Mouse (Mus musculus): ENCODE data around the gene Tuba1b. TPM values are rescaled to one million over a fixed set of nuclear protein-coding genes. Genes with fewer than 3 reads are reported as not detected.
"Not testable (repeated sequence)": the region's sequence is repeated elsewhere in the genome, so short reads cannot be mapped to it uniquely, and the experiment has no call there.

The Tuba1b gene
- polyA plus RNA-seq, 1 experiment from 2014 or later, result 1,967 TPM

DNA sequence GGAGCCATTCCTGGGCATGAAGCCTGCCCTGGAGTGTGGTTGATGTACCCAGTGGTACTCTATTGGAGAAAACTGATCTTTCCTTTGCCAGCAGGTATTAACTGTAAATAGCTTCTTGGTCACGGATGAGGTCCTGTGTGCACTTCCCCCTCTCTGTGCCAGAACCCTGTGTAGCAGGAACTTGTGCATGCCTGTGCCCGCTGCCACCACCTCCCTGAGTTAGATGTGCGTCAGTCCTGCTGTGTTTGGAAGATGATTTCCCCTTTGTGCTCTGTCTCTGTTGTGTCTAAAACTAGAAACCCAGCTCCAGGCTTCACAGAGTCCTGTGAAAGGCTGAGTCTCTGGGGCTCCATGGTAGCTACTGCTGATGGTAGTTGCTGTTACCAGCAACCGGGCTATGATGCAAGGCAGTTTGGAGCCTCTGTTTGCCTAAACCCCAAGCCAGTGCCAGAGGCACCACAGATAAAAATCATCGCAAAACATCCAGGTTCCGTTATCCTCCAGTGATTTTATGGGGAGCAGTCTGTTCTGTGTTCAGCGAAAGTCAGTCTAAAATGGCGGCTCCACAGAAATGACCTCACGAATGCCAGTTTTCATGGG lies 38.8 kb upstream of the Tuba1b start:
- Histone ChIP-seq H3K9me3 (ENCODE audit: control insufficient read depth, low read length) (no peaks in the 10 kb centered on the region), H3K9ac (ENCODE audit: low read length) (no peak overlapping the region), H3K27me3 (ENCODE audit: control insufficient read depth, insufficient read depth, low read length) (no peaks in the 10 kb centered on the region), H3K36me3 (ENCODE audit: control insufficient read depth, insufficient read depth, low read length) (no peaks in the 10 kb centered on the region), H3K4me3 (ENCODE audit: low read depth, low read length) (no peak overlapping the region), H3K4me1 (ENCODE audit: control insufficient read depth, insufficient read depth, low read length) (peaks cover 42% of the 10 kb centered on the region), H3K4me2 (ENCODE audit: low read depth) (no peak overlapping the region), H3K27ac (ENCODE audit: low read depth, low read length) (peak overlapping the region; percentile 69)
- DNase-seq (ENCODE audit: low spot score) (no peak), ATAC-seq (ENCODE audit: insufficient read depth, low FRiP score, low TSS enrichment) (no peak)
- WGBS, result 83% methylated on average over 9 of the region's 9 CpGs

DNA sequence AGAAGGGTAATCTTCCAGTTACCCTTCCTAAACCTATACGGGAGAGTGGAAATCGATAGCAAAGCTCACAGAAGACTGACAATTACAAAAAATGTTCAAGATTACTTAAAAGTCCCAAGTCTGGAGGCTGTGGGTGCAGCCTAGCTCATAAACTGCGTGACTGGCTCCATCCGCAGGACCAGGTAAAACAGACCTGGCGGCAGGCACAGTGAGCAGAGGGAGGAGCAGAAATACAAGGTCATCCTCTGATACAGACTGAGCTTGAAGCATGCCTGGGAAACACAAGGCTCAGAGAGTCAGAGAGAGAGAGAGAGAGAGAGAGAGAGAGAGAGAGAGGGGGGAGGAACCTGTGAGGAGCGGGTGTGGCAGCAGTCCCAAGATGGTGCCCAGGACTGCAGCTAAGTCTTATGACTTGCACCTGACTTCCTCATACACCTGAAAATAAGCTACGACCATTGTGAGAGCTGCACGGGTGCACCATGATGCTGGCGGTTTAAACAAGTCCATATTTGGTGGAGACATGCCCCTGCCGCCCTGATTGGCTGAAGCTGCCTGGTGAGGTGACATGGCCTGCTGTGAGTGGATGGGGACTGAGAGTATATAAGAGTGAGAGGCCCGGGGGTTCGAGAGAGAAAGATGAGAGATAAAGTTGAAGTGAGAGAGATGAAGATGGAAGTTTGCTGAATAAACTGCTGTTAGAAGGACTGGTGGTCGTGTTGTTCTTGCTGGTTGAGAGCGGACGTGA lies 37.4 kb upstream of the Tuba1b start:
- not testable (repeated sequence) for H3K27me3 ChIP-seq (ENCODE audit: control insufficient read depth, insufficient read depth, low read length); DNase-seq (ENCODE audit: low spot score); ATAC-seq (ENCODE audit: insufficient read depth, low FRiP score, low TSS enrichment); H3K36me3 ChIP-seq (ENCODE audit: control insufficient read depth, insufficient read depth, low read length); H3K4me3 ChIP-seq (ENCODE audit: low read depth, low read length); H3K9me3 ChIP-seq (ENCODE audit: control insufficient read depth, low read length)
- Histone ChIP-seq H3K9ac (ENCODE audit: low read length) (peak overlapping the region; percentile 41), H3K4me1 (ENCODE audit: control insufficient read depth, insufficient read depth, low read length) (peaks cover 33% of the 10 kb centered on the region), H3K27ac (ENCODE audit: low read depth, low read length) (peak overlapping the region; percentile 94), H3K4me2 (ENCODE audit: low read depth) (peak overlapping the region; percentile 15; the same call in 1 of the 2 replicates)
- 73% methylated on average over 15 of the region's 15 CpGs for WGBS

DNA sequence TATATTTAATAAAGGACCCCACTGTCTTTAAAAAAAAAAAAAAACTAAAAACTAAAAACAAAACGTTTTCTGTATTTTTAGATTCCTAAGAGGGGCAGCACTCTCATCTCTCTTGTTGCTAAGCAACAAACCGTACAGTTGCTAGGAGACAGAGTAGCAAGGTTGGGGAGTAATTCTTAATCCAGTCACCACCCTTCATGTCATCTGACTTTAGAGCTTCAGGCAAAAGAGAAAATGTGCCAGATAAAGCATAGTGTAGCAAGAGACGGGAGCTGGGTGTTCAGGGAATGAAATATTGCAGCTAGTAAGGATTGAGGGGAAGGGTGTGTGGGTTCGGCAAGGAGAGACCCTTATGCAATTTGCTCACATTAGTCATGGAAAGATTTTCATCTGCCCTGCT lies 36.7 kb upstream of the Tuba1b start:
- DNase-seq (ENCODE audit: low spot score) (no peak), ATAC-seq (ENCODE audit: insufficient read depth, low FRiP score, low TSS enrichment) (peak; percentile 39; the same call in 1 of the 2 replicates)
- H3K4me2 ChIP-seq (ENCODE audit: low read depth), result peak overlapping the region; percentile 15; the same call in 1 of the 2 replicates
- peaks cover 33% of the 10 kb centered on the region for H3K4me1 ChIP-seq (ENCODE audit: control insufficient read depth, insufficient read depth, low read length)
- WGBS, result 31% methylated on average over 4 of the region's 4 CpGs
- H3K36me3 ChIP-seq (ENCODE audit: control insufficient read depth, insufficient read depth, low read length), result no peaks in the 10 kb centered on the region
- no peaks in the 10 kb centered on the region for H3K27me3 ChIP-seq (ENCODE audit: control insufficient read depth, insufficient read depth, low read length)
- H3K4me3 ChIP-seq (ENCODE audit: low read depth, low read length), result no peak overlapping the region
- no peaks in the 10 kb centered on the region for H3K9me3 ChIP-seq (ENCODE audit: control insufficient read depth, low read length)
- H3K9ac ChIP-seq (ENCODE audit: low read length), result peak overlapping the region; percentile 41; the same call in 1 of the 2 replicates
- peak overlapping the region; percentile 94 for H3K27ac ChIP-seq (ENCODE audit: low read depth, low read length)

- Histone ChIP-seq H3K4me1 (ENCODE audit: control insufficient read depth, insufficient read depth, low read length) (peaks cover 33% of the 10 kb centered on the region), H3K27ac (ENCODE audit: low read depth, low read length) (peak overlapping the region; percentile 98), H3K27me3 (ENCODE audit: control insufficient read depth, insufficient read depth, low read length) (no peaks in the 10 kb centered on the region), H3K36me3 (ENCODE audit: control insufficient read depth, insufficient read depth, low read length) (no peaks in the 10 kb centered on the region), H3K4me2 (ENCODE audit: low read depth) (peak overlapping the region; percentile 25), H3K4me3 (ENCODE audit: low read depth, low read length) (no peak overlapping the region), H3K9me3 (ENCODE audit: control insufficient read depth, low read length) (no peaks in the 10 kb centered on the region), H3K9ac (ENCODE audit: low read length) (peak overlapping the region; percentile 57)
- WGBS, result 15% methylated on average over 16 of the region's 16 CpGs
- DNase-seq (ENCODE audit: low spot score) (peak; percentile 62), ATAC-seq (ENCODE audit: insufficient read depth, low FRiP score, low TSS enrichment) (peak; percentile 21; the same call in 1 of the 2 replicates)
Observed at GRCm38 (mm10) chr15:98969372-98970101, 35.2 kb upstream of the Tuba1b start.

DNA sequence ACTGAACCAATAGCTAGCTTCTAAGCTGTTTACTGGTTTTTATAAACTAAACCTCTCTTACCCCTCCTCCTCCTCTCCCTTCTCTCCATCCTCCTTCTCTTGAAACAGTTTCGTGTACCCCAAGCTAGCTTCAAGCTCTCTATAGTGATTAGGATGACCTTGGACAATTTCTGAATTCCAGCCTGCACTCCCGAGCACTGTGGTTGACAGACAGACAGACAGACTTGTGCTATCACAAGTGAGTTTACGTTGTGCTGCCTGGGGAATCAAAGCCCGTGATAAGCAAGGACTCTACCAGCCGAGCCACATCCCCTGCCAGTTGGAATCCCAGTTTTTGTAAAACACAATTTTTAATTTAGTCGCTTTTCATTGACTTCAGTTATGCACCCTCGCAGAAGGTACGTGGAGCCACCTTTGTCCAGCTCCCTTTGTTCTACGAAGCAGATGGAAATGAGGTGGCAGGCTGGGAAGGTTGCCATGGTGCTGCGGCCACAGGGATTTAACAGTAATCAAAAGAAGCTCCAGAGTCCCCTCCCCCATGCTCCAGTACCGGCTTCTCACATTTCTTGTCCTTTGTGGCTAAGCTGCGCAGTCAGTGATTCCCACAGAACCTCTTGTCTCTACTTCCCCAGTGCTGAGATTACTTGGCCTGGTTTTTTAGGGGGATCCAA lies 34.5 kb upstream of the Tuba1b start:
- Histone ChIP-seq H3K4me2 (ENCODE audit: low read depth) (peak overlapping the region; percentile 25), H3K4me1 (ENCODE audit: control insufficient read depth, insufficient read depth, low read length) (peaks cover 33% of the 10 kb centered on the region), H3K27ac (ENCODE audit: low read depth, low read length) (peak overlapping the region; percentile 98), H3K4me3 (ENCODE audit: low read depth, low read length) (no peak overlapping the region), H3K36me3 (ENCODE audit: control insufficient read depth, insufficient read depth, low read length) (no peaks in the 10 kb centered on the region), H3K9me3 (ENCODE audit: control insufficient read depth, low read length) (no peaks in the 10 kb centered on the region), H3K9ac (ENCODE audit: low read length) (peak overlapping the region; percentile 57), H3K27me3 (ENCODE audit: control insufficient read depth, insufficient read depth, low read length) (no peaks in the 10 kb centered on the region)
- 6% methylated on average over 12 of the region's 12 CpGs for whole genome bisulfite sequencing
- peak; percentile 87 for ATAC-seq (ENCODE audit: insufficient read depth, low FRiP score, low TSS enrichment)
- peak; percentile 90 for DNase-seq (ENCODE audit: low spot score)

GRCm38 (mm10) chr15:98959531-98959930 lies 25.2 kb upstream of the Tuba1b start:
- Histone ChIP-seq H3K36me3 (ENCODE audit: control insufficient read depth, insufficient read depth, low read length) (no peaks in the 10 kb centered on the region), H3K27me3 (ENCODE audit: control insufficient read depth, insufficient read depth, low read length) (no peaks in the 10 kb centered on the region), H3K4me2 (ENCODE audit: low read depth) (no peak overlapping the region), H3K9me3 (ENCODE audit: control insufficient read depth, low read length) (no peaks in the 10 kb centered on the region), H3K4me1 (ENCODE audit: control insufficient read depth, insufficient read depth, low read length) (0 out of 2 replicates have a peak, but pooled peaks cover 9% of the 10 kb centered on the region), H3K27ac (ENCODE audit: low read depth, low read length) (no peak overlapping the region), H3K9ac (ENCODE audit: low read length) (no peak overlapping the region), H3K4me3 (ENCODE audit: low read depth, low read length) (no peak overlapping the region)
- ATAC-seq (ENCODE audit: insufficient read depth, low FRiP score, low TSS enrichment) (no peak), DNase-seq (ENCODE audit: low spot score) (no peak)
- WGBS, result 90% methylated on average over 3 of the region's 3 CpGs

GRCm38 (mm10) chr15:98958901-98959420 lies 24.6 kb upstream of the Tuba1b start:
- H3K4me2 ChIP-seq (ENCODE audit: low read depth), result no peak overlapping the region
- no peaks in the 10 kb centered on the region for H3K36me3 ChIP-seq (ENCODE audit: control insufficient read depth, insufficient read depth, low read length)
- no peak overlapping the region for H3K9ac ChIP-seq (ENCODE audit: low read length)
- WGBS, result 84% methylated on average over 4 of the region's 4 CpGs
- no peak overlapping the region for H3K4me3 ChIP-seq (ENCODE audit: low read depth, low read length)
- H3K9me3 ChIP-seq (ENCODE audit: control insufficient read depth, low read length), result no peaks in the 10 kb centered on the region
- H3K4me1 ChIP-seq (ENCODE audit: control insufficient read depth, insufficient read depth, low read length), result 0 out of 2 replicates have a peak, but pooled peaks cover 9% of the 10 kb centered on the region
- H3K27me3 ChIP-seq (ENCODE audit: control insufficient read depth, insufficient read depth, low read length), result no peaks in the 10 kb centered on the region
- H3K27ac ChIP-seq (ENCODE audit: low read depth, low read length), result no peak overlapping the region
- DNase-seq (ENCODE audit: low spot score) (no peak), ATAC-seq (ENCODE audit: insufficient read depth, low FRiP score, low TSS enrichment) (no peak)

DNA sequence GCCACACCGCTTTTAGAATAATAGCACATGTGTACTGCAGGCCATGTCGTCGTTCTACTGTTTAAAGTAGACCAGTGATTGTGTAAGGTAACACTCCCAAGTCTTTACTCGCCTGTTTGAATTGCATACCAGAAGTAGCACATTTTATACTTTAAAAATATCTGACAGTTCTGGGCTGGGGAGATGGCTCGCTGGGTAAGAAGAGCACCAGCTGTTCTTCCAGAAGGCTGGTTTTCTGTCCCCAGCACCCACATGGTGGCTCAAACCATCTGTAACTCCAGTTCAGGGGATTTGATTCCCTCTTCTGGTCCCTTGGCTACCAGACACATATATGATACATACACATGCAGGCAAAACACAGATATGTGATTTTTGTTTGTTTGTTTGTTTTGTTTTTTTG lies 23.1 kb upstream of the Tuba1b start:
- H3K27me3 ChIP-seq (ENCODE audit: control insufficient read depth, insufficient read depth, low read length), result no peaks in the 10 kb centered on the region
- no peaks in the 10 kb centered on the region for H3K36me3 ChIP-seq (ENCODE audit: control insufficient read depth, insufficient read depth, low read length)
- H3K4me3 ChIP-seq (ENCODE audit: low read depth, low read length), result no peak overlapping the region
- WGBS, result 89% methylated on average over 5 of the region's 5 CpGs
- H3K4me2 ChIP-seq (ENCODE audit: low read depth), result no peak overlapping the region
- H3K9me3 ChIP-seq (ENCODE audit: control insufficient read depth, low read length), result no peaks in the 10 kb centered on the region
- ATAC-seq (ENCODE audit: insufficient read depth, low FRiP score, low TSS enrichment) (no peak), DNase-seq (ENCODE audit: low spot score) (no peak)
- H3K4me1 ChIP-seq (ENCODE audit: control insufficient read depth, insufficient read depth, low read length), result 0 out of 2 replicates have a peak, but pooled peaks cover 9% of the 10 kb centered on the region
- H3K9ac ChIP-seq (ENCODE audit: low read length), result no peak overlapping the region
- H3K27ac ChIP-seq (ENCODE audit: low read depth, low read length), result no peak overlapping the region

Data from neural tube, embryonic 11.5 days (tissue).